Mouse (Mus musculus): Measurements from ENCODE around the gene Ttyh3.

Gene Ttyh3

GRCm38 (mm10) chr5:140651231-140651630 lies 2.4 kb upstream of the Ttyh3 start:
- DNase-seq, result no peak

GRCm38 (mm10) chr5:140649881-140650414 lies 1.1 kb upstream of the Ttyh3 start:
- no peak for DNase-seq

GRCm38 (mm10) chr5:140649101-140649667 lies 353 bp upstream of the Ttyh3 start:
- peak; percentile 97 to 98 for DNase-seq

- peak; percentile 29 to 31 for DNase-seq
These were observed 861 bp downstream of the Ttyh3 start for GRCm38 (mm10) chr5:140647821-140648518.

GRCm38 (mm10) chr5:140647031-140647760 lies 1.6 kb downstream of the Ttyh3 start:
- no peak for DNase-seq

- DNase-seq, result no peak
These were observed 2.7 kb downstream of the Ttyh3 start for GRCm38 (mm10) chr5:140646171-140646570.

- DNase-seq, result no peak
These were observed 3.4 kb downstream of the Ttyh3 start for GRCm38 (mm10) chr5:140645454-140645853.

- DNase-seq, result no peak
These were observed 4.1 kb downstream of the Ttyh3 start for GRCm38 (mm10) chr5:140644702-140645201.

- peak; percentile 60 to 64 for DNase-seq
These were observed 4.6 kb downstream of the Ttyh3 start for GRCm38 (mm10) chr5:140644263-140644662.

GRCm38 (mm10) chr5:140642076-140642475 lies 6.8 kb downstream of the Ttyh3 start:
- peak; percentile 73 to 78 for DNase-seq

GRCm38 (mm10) chr5:140641254-140641928 lies 7.4 kb downstream of the Ttyh3 start:
- DNase-seq, result no peak

GRCm38 (mm10) chr5:140640812-140641211 lies 8.0 kb downstream of the Ttyh3 start:
- DNase-seq, result no peak

- no peak for DNase-seq
These were observed 9.0 kb downstream of the Ttyh3 start for GRCm38 (mm10) chr5:140639871-140640270.

- no peak for DNase-seq
These were observed 9.5 kb downstream of the Ttyh3 start for GRCm38 (mm10) chr5:140639312-140639711.

- DNase-seq, result no peak
These were observed 10.3 kb downstream of the Ttyh3 start for GRCm38 (mm10) chr5:140638484-140638883.

GRCm38 (mm10) chr5:140637989-140638388 lies 10.8 kb downstream of the Ttyh3 start:
- DNase-seq, result no peak

GRCm38 (mm10) chr5:140637058-140637410 lies 11.8 kb downstream of the Ttyh3 start:
- no peak for DNase-seq

- DNase-seq, result peak; percentile 73 to 76
These were observed 12.3 kb downstream of the Ttyh3 start for GRCm38 (mm10) chr5:140636316-140637057.

- DNase-seq, result no peak
These were observed 13.8 kb downstream of the Ttyh3 start for GRCm38 (mm10) chr5:140634798-140635722.

- DNase-seq, result no peak
These were observed 15.4 kb downstream of the Ttyh3 start for GRCm38 (mm10) chr5:140633432-140633831.

- peak; percentile 71 to 73 for DNase-seq
These were observed 19.8 kb downstream of the Ttyh3 start for GRCm38 (mm10) chr5:140628995-140629394.

Data from B cell, adult 2 months (primary cell).